Mouse (Mus musculus) cerebellum, adult 9-11 months (tissue): ENCODE results near the gene Tmem251.

Experiments used
- DNase-seq: peaks from one replicate; pipeline ENCODE4 v3.0.0; 2022

Gene Tmem251

GRCm38 (mm10) chr12:102710851-102711375, 32.6 kb upstream of the Tmem251 start:
- peak; percentile 96 for DNase-seq

- DNase-seq, result no peak
These were observed 30.3 kb upstream of the Tmem251 start for GRCm38 (mm10) chr12:102713153-102713865.

GRCm38 (mm10) chr12:102714116-102714515, 29.4 kb upstream of the Tmem251 start:
- DNase-seq, result no peak

- DNase-seq, result no peak
These were observed 28.7 kb upstream of the Tmem251 start for GRCm38 (mm10) chr12:102714654-102715395.

GRCm38 (mm10) chr12:102719552-102720315, 23.8 kb upstream of the Tmem251 start:
- peak; percentile 44 for DNase-seq

GRCm38 (mm10) chr12:102722451-102722850, 21.1 kb upstream of the Tmem251 start:
- DNase-seq, result no peak

GRCm38 (mm10) chr12:102722966-102723365, 20.6 kb upstream of the Tmem251 start:
- no peak for DNase-seq

- DNase-seq, result no peak
These were observed 19.7 kb upstream of the Tmem251 start for GRCm38 (mm10) chr12:102723861-102724260.

- DNase-seq, result no peak
These were observed 18.4 kb upstream of the Tmem251 start for GRCm38 (mm10) chr12:102725146-102725545.

- no peak for DNase-seq
These were observed 17.8 kb upstream of the Tmem251 start for GRCm38 (mm10) chr12:102725761-102726175.

GRCm38 (mm10) chr12:102729855-102730797, 13.4 kb upstream of the Tmem251 start:
- peak; percentile 81 for DNase-seq

GRCm38 (mm10) chr12:102730798-102731619, 12.6 kb upstream of the Tmem251 start:
- no peak for DNase-seq

GRCm38 (mm10) chr12:102733381-102733780, 10.2 kb upstream of the Tmem251 start:
- DNase-seq, result no peak

- no peak for DNase-seq
These were observed 4.5 kb upstream of the Tmem251 start for GRCm38 (mm10) chr12:102739096-102739495.

- DNase-seq, result no peak
These were observed 3.3 kb upstream of the Tmem251 start for GRCm38 (mm10) chr12:102740285-102740684.

GRCm38 (mm10) chr12:102742056-102742455, 1.5 kb upstream of the Tmem251 start:
- no peak for DNase-seq

- DNase-seq, result peak; percentile 52
These were observed 450 bp upstream of the Tmem251 start for GRCm38 (mm10) chr12:102743036-102743588.

- no peak for DNase-seq
These were observed 1.3 kb downstream of the Tmem251 start for GRCm38 (mm10) chr12:102744839-102745238.

GRCm38 (mm10) chr12:102748256-102748655, 4.7 kb downstream of the Tmem251 start:
- no peak for DNase-seq

GRCm38 (mm10) chr12:102756304-102756703, 12.7 kb downstream of the Tmem251 start:
- DNase-seq, result peak; percentile 54
